In genomic region chr12:3582604-3583003, GRCm38 (mm10) we compare ENCODE assay signal across 15 mouse cellular contexts. TPM values are rescaled to one million over a fixed set of nuclear protein-coding genes. Genes with fewer than 3 reads are reported as not detected.
DNase-seq lines count a peak whose midpoint lies in the region; ATAC-seq and TF ChIP-seq lines count a peak whose summit lies in the region.
"Had no signal": no experiment of that assay in that cellular context is flagged by ENCODE, and none has a peak within 500 bp of the region (broad histone marks: within the 10 kb centered on the region; RNA-seq: fewer than 3 reads in every experiment).

No protein-coding gene starts in this region.

- no peak overlapping the region for H3K4me3 ChIP-seq in lung, adult 2 months (replicated peaks; ENCODE audit: extremely low read depth, low read depth, low read length)
- H3K4me3 ChIP-seq: forebrain, embryonic 12.5 days; hindbrain, embryonic 13.5 days; liver, embryonic 13.5 days; midbrain, embryonic 13.5 days had no signal

- TF ChIP-seq POLR2A in lung, adult 2 months (IDR thresholded peaks at IDR 0.05; ENCODE audit: borderline replicate concordance, extremely low read depth, low read depth, low read length) = no peak

- DNase-seq in ovary, adult 18-20 months (ENCODE audit: low spot score) = peak; percentile 39
- DNase-seq in ovary, postnatal 10 days (ENCODE audit: low spot score) = no peak
- peak; percentile 84 for DNase-seq in adrenal gland, adult 2 months
- peak; percentile 43 for DNase-seq in lung, adult 2 months
- no peak for DNase-seq in kidney, adult 8-10 months
- no peak for DNase-seq in right cerebral cortex, adult 2 months (ENCODE audit: low spot score in 2 of 2)
- DNase-seq in right cerebral cortex, postnatal 14 days = no peak
- DNase-seq: cerebellum, adult 8-10 months; kidney, adult 9 months; layer of hippocampus, adult 9-11 months; liver, embryonic 13.5 days had no signal

- H3K4me1 ChIP-seq in lung, adult 2 months (ENCODE audit: control insufficient read depth, insufficient read depth, low read length) = no peaks in the 10 kb centered on the region; the same call in 1 of the 2 replicates
- H3K4me1 ChIP-seq: forebrain, embryonic 12.5 days; midbrain, embryonic 13.5 days had no signal

- 55% methylated on average over 4 of the region's 4 CpGs for WGBS in lung, adult 2 months

- ATAC-seq in megakaryocyte-erythroid progenitor cell, adult 5-6 weeks (replicated peaks; ENCODE audit: low FRiP score, low TSS enrichment, poor library complexity, severe bottlenecking) = peak; percentile 77
- ATAC-seq: midbrain, embryonic 13.5 days had no signal

- no peak for TF ChIP-seq CTCF in lung, adult 2 months (IDR thresholded peaks at IDR 0.05; ENCODE audit: insufficient read depth, low read length)

RNA-seq across cellular contexts. Expression of gene Dtnb, which starts 10.4 kb away (rescaled TPM):
- 10 to 100 TPM; 24.9 to 38.2 TPM for total RNA-seq in adrenal gland, adult 2 months (2021)
- polyA plus RNA-seq in adrenal gland, adult 2 months (2012; rRNA removed) = 31.2 and 32.7 TPM in 2 replicates
- polyA plus RNA-seq in lung, adult 2 months (2012; rRNA removed) = 23.4 and 27.9 TPM in 2 replicates
- total RNA-seq in megakaryocyte-erythroid progenitor cell, adult 5-6 weeks (2014; fragmentation: Nextera tagmentation) = 43.8 and 49.1 TPM in 2 replicates
- total RNA-seq in megakaryocyte-erythroid progenitor cell, adult 5-6 weeks (2017) = 16.8 and 22.9 TPM in 2 replicates

Comparison
In these comparisons a context has a peak if more than half of its experiments do, and no peak if none do; other contexts are left out.
1. DNase-seq: peak in ovary, adult 18-20 months (single experiment), adrenal gland, adult 2 months (single experiment) and lung, adult 2 months (single experiment); none in ovary, postnatal 10 days (single experiment), kidney, adult 8-10 months (0 of 2), right cerebral cortex, adult 2 months (0 of 2) and right cerebral cortex, postnatal 14 days (single experiment).